In genomic region chr1:61157271-61157670, GRCm38 (mm10) we compare ENCODE assay signal across 19 mouse cellular contexts.
DNase-seq lines count a peak whose midpoint lies in the region; ATAC-seq lines count a peak whose summit lies in the region.
"Had no signal": no experiment of that assay in that cellular context is flagged by ENCODE, and none has a peak within 500 bp of the region (broad histone marks: within the 10 kb centered on the region; RNA-seq: fewer than 3 reads in every experiment).

No protein-coding gene starts in this region.

- H3K27me3 ChIP-seq in limb, embryonic 13.5 days: no peaks in the 10 kb centered on the region
- no peaks in the 10 kb centered on the region for H3K27me3 ChIP-seq in limb, embryonic 10.5 days (ENCODE audit: low read depth, poor library complexity, severe bottlenecking)
- H3K27me3 ChIP-seq: CH12.LX; embryonic facial prominence, embryonic 12.5 days had no signal

- no peaks in the 10 kb centered on the region for H3K9me3 ChIP-seq in limb, embryonic 13.5 days
- H3K9me3 ChIP-seq in limb, embryonic 10.5 days (replicated peaks): no peaks in the 10 kb centered on the region
- H3K9me3 ChIP-seq: embryonic facial prominence, embryonic 12.5 days had no signal

- ATAC-seq in limb, embryonic 13.5 days (ENCODE audit: low FRiP score, low read depth): peak; percentile 69; the same call in 1 of the 2 replicates
- ATAC-seq: inflammation-experienced regulatory T-cells, adult 6 months; liver, postnatal 0 days had no signal

- no peaks in the 10 kb centered on the region for H3K36me3 ChIP-seq in limb, embryonic 13.5 days
- no peaks in the 10 kb centered on the region for H3K36me3 ChIP-seq in limb, embryonic 10.5 days
- H3K36me3 ChIP-seq: embryonic facial prominence, embryonic 12.5 days had no signal

- 0 out of 2 replicates have a peak, but pooled peaks cover 5% of the 10 kb centered on the region for H3K4me1 ChIP-seq in limb, embryonic 13.5 days
- H3K4me1 ChIP-seq in limb, embryonic 10.5 days: peaks cover 5% of the 10 kb centered on the region
- H3K4me1 ChIP-seq: embryonic facial prominence, embryonic 12.5 days had no signal

- no peak overlapping the region for H3K27ac ChIP-seq in limb, embryonic 13.5 days
- no peak overlapping the region for H3K27ac ChIP-seq in limb, embryonic 10.5 days
- H3K27ac ChIP-seq: embryonic facial prominence, embryonic 12.5 days; heart, adult 2 months; left cerebral cortex, adult 2 months had no signal

- no peak overlapping the region for H3K4me2 ChIP-seq in limb, embryonic 13.5 days (replicated peaks)
- H3K4me2 ChIP-seq: embryonic facial prominence, embryonic 12.5 days had no signal

- peak; percentile 53 for DNase-seq in adrenal gland, adult 8-10 months
- no peak for DNase-seq in adrenal gland, postnatal 4 days (ENCODE audit: low spot score in 2 of 2)
- no peak for DNase-seq in limb, embryonic 10.5 days (ENCODE audit: low spot score)
- DNase-seq in adrenal gland, postnatal 14 days: peak; percentile 51
- DNase-seq in lung, postnatal 36 days: peak; percentile 51
- no peak for DNase-seq in embryo, embryonic 11 days
- DNase-seq in cerebellum, postnatal 4 days (ENCODE audit: low spot score in 2 of 2): no peak
- DNase-seq: cerebellum, adult 11-12 months; heart, adult 2 months; kidney, adult 8-10 months; kidney, postnatal 25 days; liver, postnatal 0 days; right cerebral cortex, postnatal 14 days; thymus, postnatal 25 days had no signal

- H3K4me3 ChIP-seq in limb, embryonic 13.5 days: no peak overlapping the region
- no peak overlapping the region for H3K4me3 ChIP-seq in limb, embryonic 10.5 days
- H3K4me3 ChIP-seq: embryonic facial prominence, embryonic 12.5 days; heart, adult 2 months; left cerebral cortex, adult 2 months had no signal

- WGBS in limb, embryonic 13.5 days: 48% methylated on average over 4 of the region's 4 CpGs
- 79% methylated on average over 4 of the region's 4 CpGs for WGBS in limb, embryonic 10.5 days

- no peak overlapping the region for H3K9ac ChIP-seq in limb, embryonic 13.5 days
- H3K9ac ChIP-seq: embryonic facial prominence, embryonic 12.5 days; liver, postnatal 0 days had no signal

Comparison
In these comparisons a context has a peak if more than half of its experiments do, and no peak if none do; other contexts are left out.
1. DNase-seq: peak in adrenal gland, adult 8-10 months (single experiment), adrenal gland, postnatal 14 days (single experiment) and lung, postnatal 36 days (single experiment); none in adrenal gland, postnatal 4 days (0 of 2), limb, embryonic 10.5 days (single experiment), embryo, embryonic 11 days (single experiment) and cerebellum, postnatal 4 days (0 of 2).